In the genomic region with DNA sequence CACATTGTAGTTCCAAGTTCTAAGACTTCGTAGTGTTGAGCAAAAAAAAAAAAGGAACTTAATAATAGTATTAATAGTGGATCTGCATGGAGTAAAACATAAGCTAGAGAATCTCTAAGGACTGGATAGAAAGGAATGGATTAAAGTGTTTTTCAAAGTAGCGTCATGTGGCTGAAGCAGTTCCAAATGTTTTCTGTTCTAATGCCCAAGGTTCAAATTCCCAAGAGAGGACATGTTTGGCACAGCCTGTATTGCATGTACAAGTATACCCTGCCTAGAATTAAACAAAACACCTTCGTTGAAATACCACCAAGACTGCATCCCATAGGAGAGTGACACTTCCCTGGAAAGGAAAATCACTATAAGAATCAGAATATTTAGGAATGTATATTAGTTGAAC, we compare ENCODE assay signal across 19 mouse cellular contexts. TPM values are rescaled to one million over a fixed set of nuclear protein-coding genes. Genes with fewer than 3 reads are reported as not detected.
"Had no signal": no experiment of that assay in that cellular context is flagged by ENCODE, and none has a peak within 500 bp of the region (broad histone marks: within the 10 kb centered on the region; RNA-seq: fewer than 3 reads in every experiment).

No protein-coding gene starts in this region.

- H3K27me3 ChIP-seq: limb, embryonic 12.5 days; limb, embryonic 15.5 days; liver, embryonic 13.5 days had no signal

- H3K4me3 ChIP-seq: limb, embryonic 12.5 days; limb, embryonic 15.5 days; liver, embryonic 13.5 days had no signal

- H3K9me3 ChIP-seq: limb, embryonic 12.5 days; limb, embryonic 15.5 days; liver, embryonic 13.5 days had no signal

- H3K36me3 ChIP-seq: limb, embryonic 12.5 days; limb, embryonic 15.5 days; liver, embryonic 13.5 days had no signal

- H3K4me1 ChIP-seq: limb, embryonic 12.5 days; limb, embryonic 15.5 days; liver, embryonic 13.5 days had no signal

- ATAC-seq: inflammation-experienced regulatory T-cells, adult 6 months; intestine, embryonic 16.5 days had no signal

- H3K9ac ChIP-seq: limb, embryonic 12.5 days; limb, embryonic 15.5 days; liver, embryonic 13.5 days had no signal

- DNase-seq: kidney, postnatal 25 days; left cerebral cortex, postnatal 4 days; liver, embryonic 13.5 days; lung, adult 2 months; lung, postnatal 14 days; lung, postnatal 4 days; midbrain, embryonic 14.5 days; thymus, adult 18-20 months; thymus, postnatal 36 days had no signal

- H3K27ac ChIP-seq: limb, embryonic 12.5 days; limb, embryonic 15.5 days; liver, embryonic 13.5 days had no signal

- H3K4me2 ChIP-seq: limb, embryonic 12.5 days; limb, embryonic 15.5 days; liver, embryonic 13.5 days; midbrain, embryonic 11.5 days had no signal

RNA-seq across cellular contexts. Expression of a gene that starts 36.4 kb away (rescaled TPM):
- polyA plus RNA-seq: inflammation-experienced regulatory T-cells, adult 6 months; liver, embryonic 13.5 days; liver, embryonic 16.5 days; midbrain, embryonic 11.5 days; neural tube, embryonic 11.5 days; small intestine, adult 2 months; spleen, adult 2 months; stomach, embryonic 16.5 days had no signal
